Mouse (Mus musculus): ENCODE data around the gene B3galt2.

DNA sequence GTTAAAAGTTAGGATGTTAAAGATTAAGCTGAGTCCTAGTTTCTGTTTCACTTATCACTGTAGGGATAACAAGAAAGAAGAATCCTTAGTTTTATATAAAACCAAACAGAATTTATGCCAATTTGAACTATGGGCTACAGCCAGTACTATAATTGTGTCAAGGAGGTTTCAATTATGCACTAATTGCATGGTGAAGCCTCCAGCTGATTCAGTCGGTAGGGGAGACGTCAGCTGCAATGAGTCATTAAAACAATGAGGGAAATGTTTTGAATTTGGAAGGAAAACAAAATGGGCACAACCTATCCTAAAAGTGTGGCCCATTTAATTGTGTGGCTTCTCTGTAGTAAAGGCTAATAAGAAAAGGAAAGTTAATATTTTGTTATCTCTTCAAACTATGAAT, 20.7 kb upstream of the B3galt2 start:
- TF ChIP-seq POLR2A (IDR thresholded peaks at IDR 0.05; ENCODE audit: borderline replicate concordance, insufficient read depth, low read length) (no peak), CTCF (IDR thresholded peaks at IDR 0.05; ENCODE audit: borderline replicate concordance, insufficient read depth, low read depth, low read length) (no peak)
